Mouse (Mus musculus) gastrocnemius, adult 2 months (tissue): ENCODE measurements at regions not wholly inside any gene's neighbourhood (a gene's known extent, or its start where the extent isn't known, plus 50 kb on each side); places are given as distances from the start of the nearest gene placed in this dataset.
A peak's percentile ranks its signal among the peaks of the same experiment; 100 is the strongest.

ENCODE experiments used
- DNase-seq: peaks from one replicate; pipeline ENCODE4 v3.0.0; 2022
- H3K27ac ChIP-seq: fragments of 200-600 bp; 2 replicates; pipeline ENCODE4 v1.8.1; 2022; ENCODE audit warnings: mild to moderate bottlenecking
- H3K4me3 ChIP-seq: fragments of 200-600 bp; 2 replicates; pipeline ENCODE4 v1.8.1; 2022; ENCODE audit warnings: mild to moderate bottlenecking, moderate library complexity
- CTCF ChIP-seq: fragments of 200-600 bp; IDR thresholded peaks from 2 replicates; pipeline ENCODE4 v1.8.1; 2022; ENCODE audit warnings: antibody characterized with exemption, mild to moderate bottlenecking, moderate library complexity
- intact Hi-C: fragments of 180-260 bp; cut with DNase I; formaldehyde crosslinking; loops from one replicate; pipeline ENCODE4 v1.15.1; 2025

DNA sequence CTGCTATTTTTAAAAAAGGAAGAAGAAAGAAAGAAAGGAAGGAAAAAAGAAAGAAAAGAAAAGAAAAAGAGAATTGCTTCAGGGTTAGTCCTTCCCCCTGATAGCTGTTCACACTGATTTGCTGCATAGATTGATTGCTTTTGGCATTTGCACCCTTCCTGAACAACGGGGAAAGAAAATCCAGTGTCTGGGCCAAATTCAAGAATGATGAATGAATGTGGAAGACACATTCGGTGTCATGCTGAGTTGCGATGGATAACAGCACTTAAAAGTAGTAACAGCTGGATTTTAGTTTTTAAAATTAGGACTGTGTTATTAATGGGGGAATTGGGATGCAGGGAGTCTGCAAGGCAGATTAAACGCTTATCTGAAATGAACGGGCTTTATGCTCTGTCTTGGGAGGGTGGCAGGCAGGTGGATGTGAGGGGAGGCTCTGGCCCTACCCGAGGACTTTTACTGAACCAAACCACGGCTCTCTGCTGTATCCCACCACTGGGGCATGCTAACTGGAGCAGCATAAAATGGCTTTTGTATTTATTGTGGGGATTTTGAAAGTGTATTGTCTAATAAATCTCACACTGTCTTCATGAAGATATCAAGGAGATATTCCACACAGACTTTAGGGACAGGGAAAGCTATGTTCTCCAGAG, 114.4 kb downstream of the Lca5 start:
- H3K4me3 ChIP-seq = no peak overlapping the region
- intact Hi-C loops = no loop called here
- no peak overlapping the region for H3K27ac ChIP-seq
- no peak for DNase-seq
- no peak for TF ChIP-seq CTCF

DNA sequence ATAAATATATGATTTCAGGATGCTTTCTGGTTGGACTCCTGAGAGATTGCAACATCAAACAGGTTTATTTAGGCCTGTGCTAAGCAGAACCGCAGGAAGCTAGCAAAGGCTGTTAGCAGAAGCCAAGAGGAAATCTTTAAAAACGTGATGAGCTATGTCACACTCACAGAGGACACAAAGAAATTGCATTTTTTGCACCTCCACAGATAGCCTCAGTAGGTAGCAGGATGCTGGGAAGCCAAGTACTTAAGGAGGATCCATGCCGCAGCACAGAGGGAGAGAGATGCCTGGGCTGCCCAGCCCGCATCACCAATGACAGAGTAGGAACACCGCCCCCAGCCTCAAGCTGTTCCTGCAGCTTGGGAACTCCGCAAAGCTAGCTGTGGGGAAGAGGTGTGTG, 115.0 kb downstream of the Lca5 start:
- intact Hi-C loops = no loop called here
- no peak for TF ChIP-seq CTCF
- Histone ChIP-seq H3K4me3 (no peak overlapping the region), H3K27ac (no peak overlapping the region)
- no peak for DNase-seq

DNA sequence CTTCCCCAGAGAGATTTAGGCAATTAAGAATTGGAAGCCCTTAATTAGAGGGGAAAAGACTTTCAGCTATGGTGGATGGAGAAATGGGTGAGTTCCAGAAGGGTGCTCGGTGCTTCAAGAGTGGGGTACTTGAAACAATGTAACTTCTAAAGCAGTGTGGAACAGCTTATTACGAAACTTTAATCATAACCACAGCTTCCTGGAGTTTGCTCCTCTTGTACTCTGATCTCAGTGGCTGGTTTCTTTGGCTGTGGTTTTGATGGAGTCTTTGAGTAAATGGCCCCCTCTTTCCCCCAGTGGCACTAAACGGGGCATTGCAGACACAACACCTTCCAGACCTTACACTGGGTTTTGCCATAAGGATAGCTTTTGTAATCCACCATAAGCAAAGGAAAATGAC, 116.6 kb downstream of the Lca5 start:
- Histone ChIP-seq H3K4me3 (no peak overlapping the region), H3K27ac (no peak overlapping the region)
- TF ChIP-seq CTCF = no peak
- intact Hi-C loops = no loop called here
- DNase-seq = no peak

DNA sequence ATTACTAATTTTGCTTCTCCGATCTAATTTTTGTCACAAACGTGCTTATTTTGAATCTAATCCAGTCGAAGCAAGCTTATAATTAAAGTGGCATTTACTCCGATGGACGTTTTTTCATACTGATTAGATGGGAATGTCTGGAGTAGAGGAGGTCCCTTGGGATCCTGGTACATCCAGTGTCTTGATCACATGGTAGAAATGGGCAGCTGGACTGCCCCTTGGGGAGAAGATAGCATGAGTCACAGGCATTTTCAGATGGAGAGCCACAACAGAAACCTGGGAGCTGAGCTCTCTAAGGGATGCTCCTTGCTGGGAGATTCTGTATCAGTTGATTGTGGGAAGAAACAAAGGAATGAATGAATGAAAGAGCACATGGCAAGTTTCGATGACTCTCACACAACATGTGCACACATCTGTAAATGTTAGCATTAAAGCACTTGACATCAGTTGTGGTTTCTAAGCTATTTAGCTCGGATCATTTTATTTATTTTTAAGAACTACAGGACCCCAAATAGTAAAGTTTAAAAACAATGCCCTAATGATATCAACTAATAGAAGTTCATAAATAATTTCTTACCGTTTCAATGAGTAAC, 117.8 kb downstream of the Lca5 start:
- no peak for TF ChIP-seq CTCF
- peak; percentile 33 for DNase-seq
- intact Hi-C loops = no loop called here
- no peak overlapping the region for H3K4me3 ChIP-seq
- no peak overlapping the region for H3K27ac ChIP-seq

DNA sequence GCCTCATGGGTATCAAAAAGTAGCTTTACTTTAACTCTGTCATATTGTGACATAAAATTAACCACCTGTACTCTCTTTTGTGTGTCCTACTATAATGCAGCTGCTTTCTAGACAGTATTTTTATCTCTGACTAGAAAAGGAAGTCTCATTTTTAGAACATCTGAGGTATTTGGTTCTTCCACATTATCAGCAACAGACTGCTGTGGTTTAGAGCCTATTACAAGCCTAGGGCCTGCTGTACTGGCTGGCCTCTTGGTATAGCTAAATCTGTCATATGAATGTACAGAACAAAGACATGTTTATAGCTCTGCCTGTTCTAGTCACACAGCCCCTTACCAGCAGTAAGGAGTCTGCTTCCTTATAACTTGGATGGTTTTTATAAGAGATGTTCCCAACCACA, 119.1 kb downstream of the Lca5 start:
- no peak overlapping the region for H3K4me3 ChIP-seq
- H3K27ac ChIP-seq = no peak overlapping the region
- no peak for DNase-seq
- no peak for TF ChIP-seq CTCF
- intact Hi-C loops = no loop called here

DNA sequence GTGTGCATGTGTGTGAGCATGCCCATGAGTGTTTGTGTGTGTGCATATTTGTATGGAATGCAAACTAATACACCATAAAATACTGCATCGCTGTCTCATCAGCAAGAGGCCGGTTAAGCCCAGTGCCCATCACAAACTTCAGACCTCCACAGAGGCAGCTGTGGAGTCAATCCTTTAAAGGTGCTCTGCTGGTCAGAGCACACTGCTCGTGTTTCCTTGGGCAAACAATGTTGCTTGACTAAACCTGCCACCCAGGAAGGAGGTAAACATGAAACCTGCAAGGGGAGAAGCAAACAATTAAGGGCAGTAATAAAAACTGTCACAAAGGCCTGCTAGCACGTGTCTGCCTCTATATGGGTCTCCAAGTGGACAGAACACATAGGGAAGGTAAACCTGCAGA, 120.1 kb downstream of the Lca5 start:
- no peak overlapping the region for H3K4me3 ChIP-seq
- intact Hi-C loops = no loop called here
- TF ChIP-seq CTCF = no peak

DNA sequence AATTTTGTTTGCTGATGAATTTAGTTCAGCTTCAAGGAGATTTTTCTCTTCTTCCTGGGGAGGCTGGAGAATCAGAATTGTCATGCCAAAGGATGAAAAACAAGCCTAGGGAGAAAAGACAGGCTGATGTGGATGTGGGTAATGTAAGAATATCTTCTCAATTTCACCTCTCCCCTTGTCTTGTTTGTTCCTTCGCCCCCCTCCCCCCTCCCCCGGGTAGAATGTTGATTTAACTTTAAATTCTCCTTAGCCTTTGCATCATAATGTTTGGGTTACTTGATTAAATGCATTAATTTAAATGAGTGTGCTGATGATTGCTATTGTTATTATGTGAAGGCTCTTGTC, 124.1 kb downstream of the Lca5 start:
- H3K27ac ChIP-seq = no peak overlapping the region
- H3K4me3 ChIP-seq = no peak overlapping the region
- intact Hi-C loops = no loop called here
- DNase-seq = no peak
- no peak for TF ChIP-seq CTCF

More for the DNA sequence above, 120.1 kb downstream of the Lca5 start:
- H3K27ac ChIP-seq = no peak overlapping the region
- DNase-seq = no peak

DNA sequence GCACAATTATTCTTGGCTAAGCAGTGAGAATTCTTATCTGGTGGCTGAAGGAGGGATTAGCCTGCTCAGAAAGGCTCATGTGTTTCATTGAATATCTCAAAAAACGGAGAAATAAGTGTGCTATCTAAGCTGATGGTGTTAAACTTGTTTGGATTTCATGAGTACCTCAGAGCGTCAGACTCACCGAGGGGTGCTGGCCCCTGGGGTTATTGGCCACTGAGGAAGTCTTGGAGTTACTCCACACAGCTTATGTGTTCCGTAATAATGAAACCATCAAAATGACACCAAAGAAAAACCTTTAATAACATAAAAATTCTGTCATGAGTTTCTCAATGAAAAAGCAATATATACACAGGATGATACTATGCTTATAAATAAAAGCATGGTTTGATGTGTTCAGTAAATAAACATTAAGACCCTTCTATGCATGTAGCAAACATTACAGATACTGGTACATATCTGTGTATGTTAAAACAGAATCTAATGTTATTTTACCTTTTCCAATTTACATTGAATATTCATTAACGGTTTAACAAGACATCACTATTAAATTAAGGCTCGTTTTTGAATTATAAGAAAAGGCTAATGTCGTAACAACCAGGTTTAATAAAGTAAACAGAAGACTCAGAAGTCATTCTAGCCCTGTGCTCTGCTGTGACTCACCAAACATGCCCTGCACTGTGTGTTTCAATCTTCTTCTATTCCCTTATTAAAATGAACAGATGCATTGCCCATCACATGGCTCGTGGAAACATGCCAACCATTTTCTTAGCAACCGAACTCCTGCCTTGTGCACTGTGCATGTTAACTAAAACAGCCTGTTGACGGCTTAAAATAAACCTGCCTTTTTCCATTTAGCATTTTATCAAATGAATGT, 124.7 kb downstream of the Lca5 start:
- Histone ChIP-seq H3K27ac (no peak overlapping the region), H3K4me3 (no peak overlapping the region)
- DNase-seq = peak; percentile 23
- intact Hi-C loops = no loop called here
- TF ChIP-seq CTCF = no peak

DNA sequence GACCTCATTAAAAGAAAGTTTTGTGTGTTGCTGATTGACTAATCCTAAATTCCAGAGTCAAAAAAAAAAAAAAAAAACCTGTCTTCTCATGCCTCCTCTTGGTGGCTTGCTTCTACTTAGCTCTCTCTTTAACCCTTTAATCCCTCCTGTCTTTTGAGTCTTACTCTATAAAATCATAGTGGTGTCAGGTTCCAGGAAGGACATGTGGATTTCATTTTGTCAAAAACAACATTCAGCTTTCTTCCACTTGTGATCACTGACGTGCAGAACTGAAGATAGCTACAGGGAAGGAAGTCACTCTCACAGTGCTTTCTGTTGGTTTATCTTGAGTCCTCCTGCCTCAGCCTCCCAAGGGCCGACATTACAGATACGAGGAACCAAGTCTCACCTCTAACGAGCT, 132.2 kb downstream of the Lca5 start:
- Histone ChIP-seq H3K4me3 (no peak overlapping the region), H3K27ac (no peak overlapping the region; the same call in 1 of the 2 replicates)
- TF ChIP-seq CTCF = no peak
- intact Hi-C loops = no loop called here
- DNase-seq = no peak

DNA sequence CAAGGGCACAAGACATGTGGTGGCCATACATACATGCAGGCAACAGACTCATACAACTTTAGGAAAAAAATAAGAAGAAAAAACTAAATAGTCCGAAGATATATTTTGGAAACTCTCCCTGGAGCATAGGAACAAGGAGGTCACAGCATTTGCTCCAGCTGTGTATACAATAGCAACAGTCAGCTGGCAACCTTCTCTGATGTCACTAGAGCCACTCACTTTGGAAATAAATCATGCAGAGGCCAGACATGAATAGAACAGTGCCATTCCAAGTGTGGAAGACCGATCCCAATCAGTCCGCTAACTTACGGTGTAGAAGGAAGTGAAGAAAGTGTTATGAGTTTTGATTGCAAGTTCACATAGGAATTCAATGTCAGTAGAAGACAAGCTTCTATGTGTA, 132.8 kb downstream of the Lca5 start:
- intact Hi-C loops = no loop called here
- TF ChIP-seq CTCF = no peak
- Histone ChIP-seq H3K27ac (no peak overlapping the region), H3K4me3 (no peak overlapping the region)
- DNase-seq = no peak

DNA sequence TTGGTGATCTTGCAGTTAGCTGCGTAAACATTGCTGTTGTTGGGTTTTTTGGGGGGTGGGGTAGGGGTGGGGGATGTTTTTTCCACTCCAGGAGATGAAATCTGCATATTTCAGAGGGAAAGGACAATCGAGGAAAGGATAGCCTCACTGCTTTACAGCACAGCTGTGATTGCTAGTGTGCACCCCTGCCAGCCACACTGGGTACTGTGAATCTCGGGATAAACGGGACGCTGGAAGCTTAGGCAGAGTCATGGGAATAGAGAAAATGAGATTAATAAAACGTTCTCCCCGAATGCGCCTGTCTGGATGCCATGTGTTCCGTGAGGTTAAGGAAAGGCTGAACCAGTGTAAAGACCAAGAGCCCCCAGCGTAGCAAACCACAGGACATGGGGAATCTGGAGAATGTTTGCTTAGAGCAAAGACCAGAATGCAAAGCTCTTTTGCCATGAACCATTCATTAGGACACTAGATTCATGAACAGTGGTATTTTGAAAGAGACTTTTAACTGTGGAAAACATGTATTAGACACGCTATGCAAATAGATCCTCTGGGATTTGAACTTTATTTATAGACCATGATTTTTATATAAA, 133.5 kb downstream of the Lca5 start:
- no peak for DNase-seq
- intact Hi-C loops = no loop called here
- no peak for TF ChIP-seq CTCF

DNA sequence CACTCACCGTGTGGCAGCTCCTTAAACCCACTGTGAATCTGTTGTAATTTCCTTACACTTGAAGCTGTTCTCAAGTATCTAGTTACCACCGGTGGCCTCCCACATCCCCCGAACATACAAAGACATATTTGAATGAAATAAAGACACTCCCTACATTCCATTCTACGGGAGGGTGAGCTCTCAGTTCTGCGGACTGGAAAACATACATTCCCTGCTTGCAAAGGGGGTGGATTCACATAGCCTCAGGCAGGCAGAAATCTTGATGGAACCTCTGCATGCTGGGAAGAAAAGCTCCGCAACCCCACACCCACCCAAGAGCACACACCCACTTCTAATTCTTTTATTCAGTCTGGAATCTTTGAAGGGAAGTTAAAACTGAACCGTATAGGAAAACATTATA, 136.0 kb downstream of the Lca5 start:
- no peak overlapping the region for H3K27ac ChIP-seq
- intact Hi-C loops = no loop called here
- no peak for DNase-seq
- TF ChIP-seq CTCF = no peak
- H3K4me3 ChIP-seq = no peak overlapping the region

More for the DNA sequence above, 133.5 kb downstream of the Lca5 start:
- Histone ChIP-seq H3K27ac (no peak overlapping the region), H3K4me3 (no peak overlapping the region)

DNA sequence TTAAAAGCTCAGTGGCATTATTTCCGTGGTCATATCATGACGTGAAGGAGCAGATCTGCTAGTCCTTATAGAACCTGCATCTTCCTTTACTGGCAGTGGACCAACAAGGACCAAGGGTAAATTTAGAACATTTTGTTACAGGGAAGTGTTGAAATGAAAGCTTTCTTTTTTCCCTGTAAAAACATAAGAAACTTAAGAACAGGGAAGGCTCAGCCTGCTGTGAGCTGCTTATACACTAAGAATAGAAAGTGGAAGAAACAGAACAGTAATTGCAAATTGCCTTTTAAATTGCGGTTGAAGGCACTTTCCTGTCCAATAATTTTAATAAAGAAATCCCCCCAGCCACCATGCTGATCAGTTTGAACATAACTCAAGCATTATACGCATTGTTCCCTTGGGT, 140.4 kb downstream of the Lca5 start:
- Histone ChIP-seq H3K27ac (no peak overlapping the region), H3K4me3 (no peak overlapping the region)
- DNase-seq = no peak
- intact Hi-C loops = no loop called here
- no peak for TF ChIP-seq CTCF
